Mouse (Mus musculus) 3134 (cell line): ENCODE results near the gene Mto1.
"Not testable (repeated sequence)": the region's sequence is repeated elsewhere in the genome, so short reads cannot be mapped to it uniquely, and the experiment has no call there.

Experiments
- DNase-seq: peaks from one replicate; pipeline ENCODE4 v3.0.0-alpha.2; 2011; ENCODE audit warnings: low spot score; ENCODE audit not compliant: insufficient read length; ENCODE audit errors: extremely low read depth

Mto1 gene

GRCm38 (mm10) chr9:78504679-78505078 lies 56.7 kb downstream of the Mto1 start:
- DNase-seq = no peak

GRCm38 (mm10) chr9:78505223-78505622 lies 57.2 kb downstream of the Mto1 start:
- no peak for DNase-seq

- no peak for DNase-seq
Measured at GRCm38 (mm10) chr9:78506002-78506721, 58.2 kb downstream of the Mto1 start.

GRCm38 (mm10) chr9:78506722-78507077 lies 58.7 kb downstream of the Mto1 start:
- no peak for DNase-seq

- no peak for DNase-seq
Measured at GRCm38 (mm10) chr9:78508106-78508786, 60.2 kb downstream of the Mto1 start.

- no peak for DNase-seq
Measured at GRCm38 (mm10) chr9:78511705-78512104, 63.7 kb downstream of the Mto1 start.

- DNase-seq = peak; percentile 77
Measured at GRCm38 (mm10) chr9:78513776-78514500, 65.9 kb downstream of the Mto1 start.

GRCm38 (mm10) chr9:78514681-78515080 lies 66.7 kb downstream of the Mto1 start:
- peak; percentile 35 for DNase-seq

- DNase-seq = no peak
Measured at GRCm38 (mm10) chr9:78516125-78516524, 68.1 kb downstream of the Mto1 start.

- not testable (repeated sequence) for DNase-seq
Measured at GRCm38 (mm10) chr9:78517237-78517636, 69.2 kb downstream of the Mto1 start.

GRCm38 (mm10) chr9:78520127-78520779 lies 72.2 kb downstream of the Mto1 start:
- DNase-seq = no peak

- no peak for DNase-seq
Measured at GRCm38 (mm10) chr9:78520780-78521601, 73.0 kb downstream of the Mto1 start.

GRCm38 (mm10) chr9:78521689-78522088 lies 73.7 kb downstream of the Mto1 start:
- no peak for DNase-seq
